28 mouse cellular contexts compared by ENCODE assay signal in the genomic region with DNA sequence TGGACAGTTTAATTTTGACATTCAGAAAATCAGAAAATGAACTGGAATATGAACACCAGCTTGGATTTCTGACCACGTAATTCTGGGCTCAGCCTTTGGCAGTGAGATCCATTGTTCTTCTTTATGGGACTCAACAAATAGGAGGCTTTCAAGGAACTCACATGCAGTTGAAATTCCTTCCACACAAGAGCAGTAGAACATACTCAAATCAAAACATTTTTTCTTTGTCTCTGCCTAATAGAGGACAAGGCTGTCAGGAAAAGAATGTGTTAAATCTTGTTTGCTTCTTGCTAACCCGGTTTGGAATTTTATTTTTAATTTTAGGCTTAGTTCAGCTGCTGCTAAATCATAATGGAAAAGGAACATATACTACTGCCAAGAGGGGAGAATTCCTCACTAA. TPM values are rescaled to one million over a fixed set of nuclear protein-coding genes. Genes with fewer than 3 reads are reported as not detected.
A peak's percentile ranks its signal among the peaks of the same experiment; 100 is the strongest.
DNase-seq lines count a peak whose midpoint lies in the region; ATAC-seq and TF ChIP-seq lines count a peak whose summit lies in the region.
"Had no signal": no experiment of that assay in that cellular context is flagged by ENCODE, and none has a peak within 500 bp of the region (broad histone marks: within the 10 kb centered on the region; RNA-seq: fewer than 3 reads in every experiment).

No protein-coding gene starts in this region.

- peaks cover 8% of the 10 kb centered on the region for H3K4me1 ChIP-seq in heart, postnatal 0 days (ENCODE audit: control insufficient read depth, insufficient read depth)
- H3K4me1 ChIP-seq in embryonic facial prominence, embryonic 14.5 days (ENCODE audit: control insufficient read depth, insufficient read depth, low read length) = no peaks in the 10 kb centered on the region
- no peaks in the 10 kb centered on the region for H3K4me1 ChIP-seq in stomach, embryonic 16.5 days (ENCODE audit: control insufficient read depth, insufficient read depth, low read length)
- H3K4me1 ChIP-seq: liver, embryonic 12.5 days; midbrain, embryonic 13.5 days; neural tube, embryonic 12.5 days had no signal

- peak; percentile 28; the same call in 1 of the 2 replicates for TF ChIP-seq CTCF in heart, postnatal 0 days (IDR thresholded peaks at IDR 0.05; ENCODE audit: low read depth)
- peak; percentile 17; the same call in 1 of the 2 replicates for TF ChIP-seq CTCF in layer of hippocampus, adult 2 months (conservative IDR thresholded peaks at IDR 0.05)

- H3K4me3 ChIP-seq in heart, postnatal 0 days (ENCODE audit: low read depth, low read length) = no peak overlapping the region
- H3K4me3 ChIP-seq in layer of hippocampus, adult 2 months = no peak overlapping the region
- no peak overlapping the region for H3K4me3 ChIP-seq in embryonic facial prominence, embryonic 14.5 days (ENCODE audit: low read depth, low read length)
- no peak overlapping the region for H3K4me3 ChIP-seq in stomach, embryonic 16.5 days (replicated peaks; ENCODE audit: low read length)
- H3K4me3 ChIP-seq: liver, embryonic 12.5 days; midbrain, embryonic 13.5 days; neural tube, embryonic 12.5 days had no signal

- no peaks in the 10 kb centered on the region for H3K27me3 ChIP-seq in heart, postnatal 0 days (ENCODE audit: control insufficient read depth, insufficient read depth, low read length)
- H3K27me3 ChIP-seq in embryonic facial prominence, embryonic 14.5 days (replicated peaks; ENCODE audit: control insufficient read depth, insufficient read depth, low read length) = no peaks in the 10 kb centered on the region
- H3K27me3 ChIP-seq in stomach, embryonic 16.5 days (ENCODE audit: control insufficient read depth, insufficient read depth, low read length) = no peaks in the 10 kb centered on the region
- H3K27me3 ChIP-seq: liver, embryonic 12.5 days; midbrain, embryonic 13.5 days; neural tube, embryonic 12.5 days had no signal

- ATAC-seq in heart, postnatal 0 days (ENCODE audit: insufficient read depth, low read depth) = no peak
- ATAC-seq in embryonic facial prominence, embryonic 14.5 days (ENCODE audit: low read depth) = no peak
- no peak for ATAC-seq in stomach, embryonic 16.5 days (ENCODE audit: insufficient read depth, low FRiP score)
- ATAC-seq: forebrain, embryonic 14.5 days; inflammation-experienced regulatory T-cells, adult 6 months; liver, embryonic 12.5 days; liver, postnatal 0 days; midbrain, embryonic 13.5 days had no signal

- no peak overlapping the region for H3K9ac ChIP-seq in heart, postnatal 0 days (replicated peaks; ENCODE audit: low read depth, low read length)
- H3K9ac ChIP-seq in embryonic facial prominence, embryonic 14.5 days (ENCODE audit: low read depth, low read length) = no peak overlapping the region
- no peak overlapping the region for H3K9ac ChIP-seq in stomach, embryonic 16.5 days (ENCODE audit: low read length)
- H3K9ac ChIP-seq: hindbrain, embryonic 14.5 days; liver, embryonic 12.5 days; liver, postnatal 0 days; midbrain, embryonic 13.5 days; neural tube, embryonic 12.5 days had no signal

- H3K4me2 ChIP-seq in heart, postnatal 0 days (ENCODE audit: low read depth, low read length) = no peak overlapping the region
- no peak overlapping the region for H3K4me2 ChIP-seq in embryonic facial prominence, embryonic 14.5 days (ENCODE audit: low read depth, low read length)
- H3K4me2 ChIP-seq in stomach, embryonic 16.5 days (ENCODE audit: low read depth, low read length) = no peak overlapping the region
- H3K4me2 ChIP-seq: heart, embryonic 11.5 days; hindbrain, embryonic 14.5 days; liver, embryonic 12.5 days; midbrain, embryonic 13.5 days; neural tube, embryonic 12.5 days had no signal

- TF ChIP-seq EP300 in heart, postnatal 0 days (IDR thresholded peaks at IDR 0.05; ENCODE audit: low read depth) = no peak

- WGBS in heart, postnatal 0 days = 65% methylated on average over 2 of the region's 2 CpGs
- 62% methylated on average over 2 of the region's 2 CpGs for whole genome bisulfite sequencing in embryonic facial prominence, embryonic 14.5 days
- WGBS in stomach, embryonic 16.5 days = 45% methylated on average over 2 of the region's 2 CpGs

- H3K9me3 ChIP-seq in heart, postnatal 0 days (replicated peaks; ENCODE audit: control insufficient read depth, low read length) = no peaks in the 10 kb centered on the region
- no peaks in the 10 kb centered on the region for H3K9me3 ChIP-seq in embryonic facial prominence, embryonic 14.5 days (ENCODE audit: control insufficient read depth, low read length)
- no peaks in the 10 kb centered on the region for H3K9me3 ChIP-seq in stomach, embryonic 16.5 days (replicated peaks; ENCODE audit: control insufficient read depth, low read length)
- H3K9me3 ChIP-seq: liver, embryonic 12.5 days; midbrain, embryonic 13.5 days; neural tube, embryonic 12.5 days had no signal

- H3K27ac ChIP-seq in heart, postnatal 0 days (ENCODE audit: low read depth) = no peak overlapping the region
- no peak overlapping the region for H3K27ac ChIP-seq in layer of hippocampus, adult 2 months
- H3K27ac ChIP-seq in embryonic facial prominence, embryonic 14.5 days (replicated peaks; ENCODE audit: low read depth, low read length) = peak overlapping the region; percentile 46; the same call in 1 of the 2 replicates
- H3K27ac ChIP-seq in stomach, embryonic 16.5 days (ENCODE audit: low read length) = peak overlapping the region; percentile 58; the same call in 1 of the 2 replicates
- H3K27ac ChIP-seq: hindbrain, embryonic 14.5 days; liver, embryonic 12.5 days; macrophage; midbrain, embryonic 13.5 days; neural tube, embryonic 12.5 days had no signal

- peak; percentile 35 for DNase-seq in heart, postnatal 0 days (ENCODE audit: low spot score)
- no peak for DNase-seq in heart, adult 9 months (ENCODE audit: low spot score in 2 of 2)
- no peak for DNase-seq in layer of hippocampus, adult 2 months (ENCODE audit: low spot score in 2 of 2)
- DNase-seq in layer of hippocampus, adult 9-11 months = no peak
- DNase-seq in embryonic facial prominence, embryonic 14.5 days (ENCODE audit: low spot score) = no peak
- no peak for DNase-seq in T-cell, adult 2 months (ENCODE audit: low spot score)
- DNase-seq: adrenal gland, postnatal 14 days; B cell, adult 2 months; cerebellum, adult 11 months; cerebellum, adult 9-11 months; embryo, embryonic 11 days; heart, postnatal 4 days; kidney, adult 2 months; kidney, postnatal 14 days; left cerebral cortex, postnatal 4 days; liver, postnatal 0 days; right cerebral cortex, adult 18-20 months; spleen, adult 18-20 months; thymus, postnatal 4 days had no signal

- peaks cover 77% of the 10 kb centered on the region for H3K36me3 ChIP-seq in heart, postnatal 0 days (replicated peaks; ENCODE audit: control insufficient read depth, insufficient read depth, low read length)
- peaks cover 53% of the 10 kb centered on the region for H3K36me3 ChIP-seq in embryonic facial prominence, embryonic 14.5 days (ENCODE audit: control insufficient read depth, insufficient read depth, low read length)
- peaks cover 3% of the 10 kb centered on the region; the same call in 1 of the 2 replicates for H3K36me3 ChIP-seq in stomach, embryonic 16.5 days (ENCODE audit: control insufficient read depth, insufficient read depth, low read length)

RNA-seq across cellular contexts. Expression of a gene that starts 57.7 kb away (rescaled TPM):
- 8.7 and 10.4 TPM in 2 replicates for total RNA-seq in heart, postnatal 0 days (2014; rRNA removed; ENCODE audit: low replicate concordance)
- polyA plus RNA-seq in heart, postnatal 0 days (2015; fragmentation: Nextera tagmentation; extraction: Ambion mirVana) = 30.8 and 32.8 TPM in 2 replicates
- total RNA-seq in layer of hippocampus, adult 2 months (2021) = 10 to 100 TPM; 19.8 to 20.5 TPM
- 27.4 and 34.6 TPM in 2 replicates for polyA plus RNA-seq in embryonic facial prominence, embryonic 14.5 days (2014; fragmentation: Nextera tagmentation; extraction: Ambion mirVana)
- 25.6 and 26.7 TPM in 2 replicates for polyA plus RNA-seq in stomach, embryonic 16.5 days (2015; fragmentation: Nextera tagmentation; extraction: Ambion mirVana)

Comparison
In these comparisons a context has a peak if more than half of its experiments do, and no peak if none do; other contexts are left out.
1. H3K27ac ChIP-seq: peak in embryonic facial prominence, embryonic 14.5 days (single experiment) and stomach, embryonic 16.5 days (single experiment); none in heart, postnatal 0 days (single experiment) and layer of hippocampus, adult 2 months (single experiment).